8 mouse cellular contexts compared by ENCODE assay signal in genomic region chr5:149184104-149184843, GRCm38 (mm10). TPM values are rescaled to one million over a fixed set of nuclear protein-coding genes. Genes with fewer than 3 reads are reported as not detected.
A peak's percentile ranks its signal among the peaks of the same experiment; 100 is the strongest.
DNase-seq lines count a peak whose midpoint lies in the region; ATAC-seq lines count a peak whose summit lies in the region.

Gene Uspl1, plus strand, starts transcription at chr5:149184350.
Gene Hmgb1, minus strand, starts transcription at chr5:149184489.

- peak; percentile 84 for ATAC-seq in CD4-positive, CD25-positive, alpha-beta regulatory T cell, adult 4 months
- peak; percentile 98 for ATAC-seq in heart, embryonic 14.5 days (ENCODE audit: insufficient number of reproducible peaks, insufficient read depth, low FRiP score, low read depth)
- peak; percentile 94 for ATAC-seq in liver, embryonic 13.5 days (ENCODE audit: low read depth)
- peak; percentile 97 for ATAC-seq in stomach, embryonic 16.5 days (ENCODE audit: insufficient read depth, low FRiP score)

- H3K9ac ChIP-seq in heart, embryonic 14.5 days (ENCODE audit: low read length): peak within 1 kb of the TSS; percentile 94
- H3K9ac ChIP-seq in liver, embryonic 13.5 days: peak within 1 kb of the TSS; percentile 86
- peak within 1 kb of the TSS; percentile 83 for H3K9ac ChIP-seq in stomach, embryonic 16.5 days (ENCODE audit: low read length)

- H3K27me3 ChIP-seq in heart, embryonic 14.5 days (ENCODE audit: control insufficient read depth, insufficient read depth, low read length): no peaks in the 10 kb centered on the region
- no peaks in the 10 kb centered on the region for H3K27me3 ChIP-seq in liver, embryonic 13.5 days
- H3K27me3 ChIP-seq in stomach, embryonic 16.5 days (ENCODE audit: control insufficient read depth, insufficient read depth, low read length): no peaks in the 10 kb centered on the region

- peak within 1 kb of the TSS; percentile 97 to 99 for H3K27ac ChIP-seq in heart, embryonic 14.5 days (replicated peaks in 1 of 2; ENCODE audit: control insufficient read depth in 1 of 2, insufficient read depth in 1 of 2, low read depth in 2 of 2, low read length in 2 of 2)
- H3K27ac ChIP-seq in liver, embryonic 13.5 days: peak within 1 kb of the TSS; percentile 96
- H3K27ac ChIP-seq in stomach, embryonic 16.5 days (ENCODE audit: low read length): peak within 1 kb of the TSS; percentile 87

- 1% methylated on average over 54 of the region's 59 CpGs for WGBS in heart, embryonic 14.5 days
- under 1% methylated on average over 54 of the region's 59 CpGs for WGBS in liver, embryonic 13.5 days (ENCODE audit: insufficient replicate concordance)
- under 1% methylated on average over 58 of the region's 59 CpGs for WGBS in stomach, embryonic 16.5 days

- peaks cover 17% of the 10 kb centered on the region for H3K36me3 ChIP-seq in heart, embryonic 14.5 days (ENCODE audit: control insufficient read depth, insufficient read depth, low read length)
- peaks cover 16% of the 10 kb centered on the region for H3K36me3 ChIP-seq in liver, embryonic 13.5 days
- peaks cover 4% of the 10 kb centered on the region; the same call in 1 of the 2 replicates for H3K36me3 ChIP-seq in stomach, embryonic 16.5 days (ENCODE audit: control insufficient read depth, insufficient read depth, low read length)

- H3K9me3 ChIP-seq in heart, embryonic 14.5 days (ENCODE audit: control insufficient read depth, low read length): no peaks in the 10 kb centered on the region
- no peaks in the 10 kb centered on the region for H3K9me3 ChIP-seq in liver, embryonic 13.5 days (replicated peaks)
- no peaks in the 10 kb centered on the region for H3K9me3 ChIP-seq in stomach, embryonic 16.5 days (replicated peaks; ENCODE audit: control insufficient read depth, low read length)

- DNase-seq in c-Kit-negative CD71-positive TER-119-positive erythroid progenitor cells, embryonic 14.5 days (ENCODE audit: low read depth, low spot score): peak; percentile 97
- DNase-seq in fibroblast of lung, adult 2 months (ENCODE audit: low read depth): peak; percentile 98
- DNase-seq in kidney, postnatal 14 days: peak; percentile 99
- peak; percentile 99 for DNase-seq in liver, embryonic 13.5 days
- DNase-seq in neural tube, embryonic 10.5 days (ENCODE audit: extremely low spot score, low spot score): peak; percentile 100

- H3K4me1 ChIP-seq in heart, embryonic 14.5 days (ENCODE audit: control insufficient read depth in 2 of 2, insufficient read depth in 2 of 2, low read length in 2 of 2): peaks cover 0 to 16% of the 10 kb centered on the region in 2 experiments; a peak in 3 of 4 replicates
- peaks cover 36% of the 10 kb centered on the region for H3K4me1 ChIP-seq in liver, embryonic 13.5 days (replicated peaks)
- peaks cover 7% of the 10 kb centered on the region; the same call in 1 of the 2 replicates for H3K4me1 ChIP-seq in stomach, embryonic 16.5 days (ENCODE audit: control insufficient read depth, insufficient read depth, low read length)

- peak within 1 kb of the TSS; percentile 78 for H3K4me2 ChIP-seq in heart, embryonic 14.5 days (ENCODE audit: low read length)
- peak within 1 kb of the TSS; percentile 79 for H3K4me2 ChIP-seq in liver, embryonic 13.5 days
- H3K4me2 ChIP-seq in stomach, embryonic 16.5 days (ENCODE audit: low read depth, low read length): peak within 1 kb of the TSS; percentile 97

- H3K4me3 ChIP-seq in heart, embryonic 14.5 days (ENCODE audit: control insufficient read depth in 1 of 2, insufficient read depth in 1 of 2, low read depth in 1 of 2, low read length in 2 of 2): peak within 1 kb of the TSS; percentile 71 to 74
- H3K4me3 ChIP-seq in liver, embryonic 13.5 days (replicated peaks): peak within 1 kb of the TSS; percentile 72
- peak within 1 kb of the TSS; percentile 69 for H3K4me3 ChIP-seq in stomach, embryonic 16.5 days (replicated peaks; ENCODE audit: low read length)

RNA-seq across cellular contexts. Expression of gene Uspl1, which starts in this region (rescaled TPM):
- 10 to 100 TPM; 38.6 to 42.6 TPM for polyA plus RNA-seq in CD4-positive, CD25-positive, alpha-beta regulatory T cell, adult 4 months (2017; shearing (Covaris generic))
- 30.9 and 35.2 TPM in 2 replicates for polyA plus RNA-seq in heart, embryonic 14.5 days (2014; fragmentation: Nextera tagmentation; extraction: Ambion mirVana)
- polyA plus RNA-seq in liver, embryonic 13.5 days (2015; fragmentation: Nextera tagmentation; extraction: Ambion mirVana): 24.2 and 28.6 TPM in 2 replicates
- polyA plus RNA-seq in stomach, embryonic 16.5 days (2015; fragmentation: Nextera tagmentation; extraction: Ambion mirVana): 32.2 and 36.7 TPM in 2 replicates

RNA-seq across cellular contexts. Expression of gene Hmgb1, which starts in this region (rescaled TPM):
- 100 to 1,000 TPM; 359 to 760 TPM for polyA plus RNA-seq in CD4-positive, CD25-positive, alpha-beta regulatory T cell, adult 4 months (2017; shearing (Covaris generic))
- polyA plus RNA-seq in heart, embryonic 14.5 days (2014; fragmentation: Nextera tagmentation; extraction: Ambion mirVana): 751 and 792 TPM in 2 replicates
- polyA plus RNA-seq in liver, embryonic 13.5 days (2015; fragmentation: Nextera tagmentation; extraction: Ambion mirVana): 678 and 901 TPM in 2 replicates
- 907 and 1,078 TPM in 2 replicates for polyA plus RNA-seq in stomach, embryonic 16.5 days (2015; fragmentation: Nextera tagmentation; extraction: Ambion mirVana)

Comparison
In these comparisons a context has a peak if more than half of its experiments do, and no peak if none do; other contexts are left out.
1. Peak in every context shown above with its lines: DNase-seq, ATAC-seq, H3K4me3 ChIP-seq and H3K27ac ChIP-seq.